Mouse (Mus musculus) ZHBTc4 (cell line): ENCODE results near the gene Cad.

ENCODE experiments used
- DNase-seq: peaks from one replicate; pipeline ENCODE4 v3.0.0-alpha.2; 2011; ENCODE audit warnings: low read depth, low spot score

Gene Cad

DNA sequence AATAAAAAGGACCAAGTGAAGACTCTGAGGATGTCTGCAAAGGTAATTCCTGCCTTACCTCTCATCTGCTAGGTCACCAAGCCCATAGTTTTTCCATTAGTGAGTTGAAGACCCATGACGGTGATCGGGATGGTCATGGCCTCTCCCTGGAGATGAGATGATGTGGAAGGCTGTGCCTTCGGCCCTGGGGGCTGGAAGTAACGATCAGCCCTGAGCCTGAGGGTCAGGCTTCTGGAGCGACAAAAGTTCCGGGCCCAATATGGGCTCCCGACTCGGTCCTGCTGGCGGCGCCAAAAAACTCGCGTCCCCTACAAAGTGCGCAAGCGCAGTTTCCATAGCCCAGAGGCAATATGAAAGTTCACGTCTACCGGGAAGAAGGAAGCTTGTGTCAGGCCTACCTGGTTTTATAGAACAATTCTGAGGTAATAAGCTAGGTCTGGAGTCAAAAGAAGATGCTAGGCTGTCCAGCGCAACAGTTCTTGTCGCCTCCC, 53.5 kb downstream of the Cad start, which contains the start of gene Slc30a3:
TSS of gene Slc30a3 (minus strand) at position 238 of the 491 bp plus-strand sequence.
- no peak for DNase-seq

DNA sequence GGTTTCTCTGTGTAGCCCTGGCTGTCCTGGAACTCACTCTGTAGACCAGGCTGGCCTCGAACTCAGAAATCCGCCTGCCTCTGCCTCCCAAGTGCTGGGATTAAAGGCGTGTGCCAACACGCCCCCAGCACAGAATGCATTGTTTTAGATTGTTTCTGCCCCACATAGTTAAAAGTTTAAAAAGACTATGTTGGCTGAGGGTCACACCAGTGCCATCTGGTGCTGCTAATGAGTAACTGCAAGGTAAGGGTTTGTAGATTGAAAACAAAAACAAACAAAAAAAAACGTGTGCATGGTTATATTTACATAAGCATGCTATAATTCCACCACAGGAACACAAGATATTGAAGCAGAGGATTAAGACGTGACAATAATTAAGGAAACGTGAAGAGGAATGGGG, 56.2 kb downstream of the Cad start:
- DNase-seq, result peak; percentile 79

DNA sequence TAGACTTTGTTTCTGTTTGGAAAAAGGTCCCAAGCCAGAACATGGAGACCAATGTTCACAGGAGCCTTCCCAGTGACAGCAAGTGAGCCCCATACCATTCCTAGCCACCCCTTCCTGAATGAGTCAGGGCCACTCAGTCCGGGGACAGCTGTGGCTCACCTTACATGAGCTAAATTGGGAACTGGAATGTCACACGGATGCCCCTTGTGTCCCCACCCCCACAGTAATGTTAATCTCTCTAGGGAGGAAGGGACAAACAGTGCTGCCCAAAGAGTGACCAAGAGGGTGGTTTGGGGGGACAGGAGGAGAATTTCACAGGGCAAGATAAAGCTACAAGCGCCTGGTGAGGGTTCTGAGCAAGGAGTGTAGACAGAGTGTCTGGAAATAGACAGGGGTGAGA, 61.8 kb downstream of the Cad start, which contains the start of gene Trim54:
TSS of gene Trim54 (plus strand) at position 359 of the 400 bp plus-strand sequence.
- no peak for DNase-seq

DNA sequence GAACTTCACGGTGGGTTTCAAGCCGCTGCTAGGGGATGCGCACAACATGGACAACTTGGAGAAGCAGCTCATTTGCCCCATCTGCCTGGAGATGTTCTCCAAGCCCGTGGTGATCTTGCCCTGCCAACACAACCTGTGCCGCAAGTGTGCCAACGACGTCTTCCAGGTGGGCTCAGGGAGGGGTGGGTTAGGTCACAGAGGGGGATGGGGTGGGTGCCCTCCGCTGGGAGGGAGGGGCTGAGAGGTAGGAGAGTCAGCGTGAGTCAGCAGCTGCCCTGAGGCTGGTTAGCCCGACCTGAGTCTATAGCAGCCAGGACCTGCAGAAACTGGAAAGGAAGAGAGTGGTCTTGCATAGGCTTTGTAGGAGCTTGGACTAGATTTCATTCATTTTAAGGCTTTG, 62.3 kb downstream of the Cad start:
- DNase-seq, result peak; percentile 65

- no peak for DNase-seq
Measured at GRCm38 (mm10) chr5:31121111-31121510, 66.5 kb downstream of the Cad start.

DNA sequence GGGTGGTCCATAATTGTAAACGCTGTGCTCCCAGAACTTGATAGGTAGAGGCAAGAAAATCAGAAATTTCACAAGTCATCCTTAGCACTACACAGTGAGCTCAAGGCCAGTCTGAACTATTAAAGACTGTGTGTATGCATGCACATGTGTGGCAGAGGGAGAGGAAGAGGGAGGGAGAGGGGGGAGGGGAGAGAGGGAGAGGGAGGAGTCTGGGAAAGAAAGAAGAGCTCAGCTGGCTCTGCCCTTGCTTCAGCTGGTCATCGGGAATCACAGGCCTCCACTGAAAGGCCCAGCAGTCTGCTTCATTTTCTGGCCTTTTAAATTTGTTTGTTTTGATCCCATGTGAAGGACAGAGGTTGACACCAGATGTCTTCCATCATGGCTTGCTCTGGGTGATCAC, 68.9 kb downstream of the Cad start:
- no peak for DNase-seq

DNA sequence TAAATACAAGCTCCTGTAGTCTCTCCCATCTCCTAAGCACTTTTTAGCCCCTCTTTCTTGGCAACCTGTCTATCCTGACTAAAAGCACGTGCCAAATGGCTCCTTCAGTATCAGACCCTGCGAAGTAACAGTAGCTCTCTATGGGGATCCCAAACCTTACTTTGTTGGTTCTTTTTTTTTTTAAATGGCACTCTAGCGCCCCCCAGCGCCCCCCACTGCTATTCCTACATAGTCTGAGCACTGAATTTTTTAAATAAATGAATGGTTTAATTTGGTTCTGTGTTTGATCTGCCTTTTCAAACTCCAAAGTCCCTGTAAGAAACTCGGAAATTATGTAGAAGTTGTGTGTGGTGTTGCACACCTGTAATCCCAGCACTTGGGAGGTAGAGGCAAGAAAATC, 71.5 kb downstream of the Cad start:
- DNase-seq, result peak; percentile 55
